Mouse (Mus musculus) megakaryocyte, embryonic 14.5 days (primary cell): ENCODE results near the gene Pde4b.

Source experiments
- FLI1 ChIP-seq: IDR thresholded peaks from 2 replicates; pipeline ENCODE4 v1.6.1; 2012; ENCODE audit warnings: low read length, inconsistent platforms, mixed read lengths
- GATA1 ChIP-seq: IDR thresholded peaks from 3 replicates; pipeline ENCODE4 v1.6.1; 2012; ENCODE audit warnings: mixed read lengths, low read length, inconsistent platforms, borderline replicate concordance

GRCm38 (mm10) chr4:102635258-102635657 is 547.9 kb downstream of the Pde4b start:
- TF ChIP-seq GATA1 (no peak), FLI1 (no peak)
